Mouse (Mus musculus): ENCODE measurements at regions not wholly inside any gene's neighbourhood (a gene's known extent, or its start where the extent isn't known, plus 50 kb on each side); places are given as distances from the start of the nearest gene placed in this dataset.

GRCm38 (mm10) chr1:111754263-111754857 lies 110.4 kb downstream of the Dsel start:
- DNase-seq, result peak; percentile 4
